Mouse (Mus musculus): ENCODE results near the gene Zpbp. TPM values are rescaled to one million over a fixed set of nuclear protein-coding genes. Genes with fewer than 3 reads are reported as not detected.

The Zpbp gene
- polyA plus RNA-seq (2015; fragmentation: Nextera tagmentation; extraction: Ambion mirVana) = 1.6 and 1.7 TPM in 2 replicates

- Histone ChIP-seq H3K4me1 (ENCODE audit: control insufficient read depth, insufficient read depth, low read depth, low read length) (no peaks in the 10 kb centered on the region), H3K9ac (ENCODE audit: low read depth, low read length) (peak within 1 kb of the TSS; percentile 74), H3K27ac (ENCODE audit: low read depth, low read length) (peak within 1 kb of the TSS; percentile 81), H3K4me2 (ENCODE audit: low read length) (peak within 1 kb of the TSS; percentile 67), H3K4me3 (ENCODE audit: low read length) (peak within 1 kb of the TSS; percentile 63), H3K9me3 (ENCODE audit: control insufficient read depth, low read length) (no peaks in the 10 kb centered on the region), H3K36me3 (ENCODE audit: control insufficient read depth, insufficient read depth, low read length) (no peaks in the 10 kb centered on the region), H3K27me3 (replicated peaks; ENCODE audit: control insufficient read depth, insufficient read depth, low read length) (no peaks in the 10 kb centered on the region)
- ATAC-seq = peak; percentile 96
- WGBS = 3% methylated on average over 42 of the region's 66 CpGs
Observed at GRCm38 (mm10) chr11:11461635-11462560, at the start of gene Zpbp, which contains the start of gene Spata48. Gene Zpbp (minus strand): TSS chr11:11462408. Gene Spata48 (plus strand): TSS chr11:11462094.

- ATAC-seq = no peak
- no peaks in the 10 kb centered on the region for H3K27me3 ChIP-seq (replicated peaks; ENCODE audit: control insufficient read depth, insufficient read depth, low read length)
- H3K4me3 ChIP-seq (ENCODE audit: low read length) = no peak overlapping the region
- 61% methylated on average over 2 of the region's 2 CpGs for WGBS
- no peak overlapping the region for H3K4me2 ChIP-seq (ENCODE audit: low read length)
- no peak overlapping the region for H3K9ac ChIP-seq (ENCODE audit: low read depth, low read length)
- no peaks in the 10 kb centered on the region for H3K4me1 ChIP-seq (ENCODE audit: control insufficient read depth, insufficient read depth, low read depth, low read length)
- H3K36me3 ChIP-seq (ENCODE audit: control insufficient read depth, insufficient read depth, low read length) = no peaks in the 10 kb centered on the region
- H3K27ac ChIP-seq (ENCODE audit: low read depth, low read length) = no peak overlapping the region
- no peaks in the 10 kb centered on the region for H3K9me3 ChIP-seq (ENCODE audit: control insufficient read depth, low read length)
Observed at GRCm38 (mm10) chr11:11509413-11509812, 47.2 kb upstream of the Zpbp start.

DNA sequence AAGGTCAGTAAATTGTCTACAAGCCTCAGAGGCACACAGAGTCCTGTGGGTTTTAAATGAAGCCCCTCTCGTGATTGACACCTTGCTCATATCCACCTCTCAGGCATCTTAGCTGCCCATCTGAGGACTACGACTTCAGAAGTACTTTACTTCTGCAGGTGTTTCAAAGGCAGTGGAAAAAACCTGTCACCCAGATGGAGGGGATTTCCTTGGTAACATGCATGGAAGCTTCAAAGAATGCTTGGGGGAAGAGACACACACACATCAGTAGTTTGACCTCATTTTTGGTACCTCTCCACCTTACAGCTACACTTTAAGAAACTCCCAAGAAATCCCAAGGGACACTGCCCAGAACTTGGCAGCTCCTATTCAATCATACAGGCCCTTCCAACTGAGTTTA, 44.0 kb upstream of the Zpbp start:
- Histone ChIP-seq H3K4me3 (ENCODE audit: low read length) (no peak overlapping the region), H3K9ac (ENCODE audit: low read depth, low read length) (no peak overlapping the region), H3K9me3 (ENCODE audit: control insufficient read depth, low read length) (no peaks in the 10 kb centered on the region), H3K4me1 (ENCODE audit: control insufficient read depth, insufficient read depth, low read depth, low read length) (no peaks in the 10 kb centered on the region), H3K27ac (ENCODE audit: low read depth, low read length) (no peak overlapping the region), H3K27me3 (replicated peaks; ENCODE audit: control insufficient read depth, insufficient read depth, low read length) (no peaks in the 10 kb centered on the region), H3K36me3 (ENCODE audit: control insufficient read depth, insufficient read depth, low read length) (no peaks in the 10 kb centered on the region), H3K4me2 (ENCODE audit: low read length) (no peak overlapping the region)
- no peak for ATAC-seq
- WGBS = 87% methylated on average over 2 of the region's 2 CpGs

GRCm38 (mm10) chr11:11499944-11500343, 37.7 kb upstream of the Zpbp start:
- 16% methylated on average over 10 of the region's 10 CpGs for WGBS

DNA sequence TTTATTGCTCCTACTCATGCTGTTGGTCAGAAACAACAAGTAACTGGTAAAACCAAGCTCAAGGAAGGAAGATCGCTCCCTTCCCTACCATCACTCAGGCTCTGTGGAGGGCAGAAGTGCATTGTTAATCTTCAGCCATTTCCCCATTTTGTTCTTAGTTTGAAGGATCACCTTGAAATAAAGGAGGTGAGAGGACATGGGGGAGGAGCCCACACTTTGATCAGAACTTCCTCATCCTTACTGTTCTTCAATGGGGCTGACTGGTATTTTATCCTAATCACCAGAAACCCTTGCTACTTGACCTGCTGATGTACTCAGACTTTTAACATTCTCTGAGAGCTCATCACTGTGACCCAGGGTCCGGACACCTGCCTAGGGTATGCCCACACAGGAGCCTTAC, 33.5 kb upstream of the Zpbp start:
- Histone ChIP-seq H3K36me3 (ENCODE audit: control insufficient read depth, insufficient read depth, low read length) (no peaks in the 10 kb centered on the region), H3K4me1 (ENCODE audit: control insufficient read depth, insufficient read depth, low read depth, low read length) (no peaks in the 10 kb centered on the region), H3K4me2 (ENCODE audit: low read length) (no peak overlapping the region), H3K9ac (ENCODE audit: low read depth, low read length) (no peak overlapping the region), H3K27ac (ENCODE audit: low read depth, low read length) (no peak overlapping the region), H3K4me3 (ENCODE audit: low read length) (no peak overlapping the region), H3K27me3 (replicated peaks; ENCODE audit: control insufficient read depth, insufficient read depth, low read length) (no peaks in the 10 kb centered on the region), H3K9me3 (ENCODE audit: control insufficient read depth, low read length) (no peaks in the 10 kb centered on the region)
- WGBS = 95% methylated on average over 2 of the region's 2 CpGs
- ATAC-seq = no peak

More at GRCm38 (mm10) chr11:11499944-11500343, 37.7 kb upstream of the Zpbp start:
- no peaks in the 10 kb centered on the region for H3K27me3 ChIP-seq (replicated peaks; ENCODE audit: control insufficient read depth, insufficient read depth, low read length)
- H3K9ac ChIP-seq (ENCODE audit: low read depth, low read length) = no peak overlapping the region
- H3K36me3 ChIP-seq (ENCODE audit: control insufficient read depth, insufficient read depth, low read length) = no peaks in the 10 kb centered on the region
- H3K4me1 ChIP-seq (ENCODE audit: control insufficient read depth, insufficient read depth, low read depth, low read length) = no peaks in the 10 kb centered on the region
- H3K4me2 ChIP-seq (ENCODE audit: low read length) = peak overlapping the region; percentile 29; the same call in 1 of the 2 replicates
- no peak for ATAC-seq
- no peak overlapping the region for H3K4me3 ChIP-seq (ENCODE audit: low read length)
- H3K9me3 ChIP-seq (ENCODE audit: control insufficient read depth, low read length) = no peaks in the 10 kb centered on the region
- no peak overlapping the region for H3K27ac ChIP-seq (ENCODE audit: low read depth, low read length)

DNA sequence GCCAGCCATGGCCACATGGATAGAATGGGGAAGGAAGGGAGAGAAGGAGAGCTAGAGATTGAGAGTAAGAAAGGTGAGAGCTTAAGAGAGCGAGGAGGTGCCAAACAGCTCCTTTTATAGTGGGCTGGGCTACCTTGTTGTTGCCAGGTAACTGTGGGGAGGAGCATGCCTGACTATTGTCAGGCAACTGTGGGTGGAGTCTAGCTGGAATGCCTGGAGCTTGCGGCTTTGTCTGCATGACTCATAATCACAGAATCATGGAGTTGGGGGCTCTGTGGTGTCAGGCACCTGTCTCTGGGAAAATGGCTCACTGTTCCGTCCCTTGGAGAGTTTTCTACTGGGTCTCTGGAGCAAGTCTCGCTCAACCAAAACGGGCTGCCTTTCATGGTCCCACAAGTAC, 29.8 kb upstream of the Zpbp start:
- ATAC-seq = no peak
- Histone ChIP-seq H3K9ac (ENCODE audit: low read depth, low read length) (no peak overlapping the region), H3K9me3 (ENCODE audit: control insufficient read depth, low read length) (no peaks in the 10 kb centered on the region), H3K4me2 (ENCODE audit: low read length) (no peak overlapping the region), H3K27ac (ENCODE audit: low read depth, low read length) (no peak overlapping the region), H3K4me3 (ENCODE audit: low read length) (no peak overlapping the region), H3K4me1 (ENCODE audit: control insufficient read depth, insufficient read depth, low read depth, low read length) (no peaks in the 10 kb centered on the region), H3K27me3 (replicated peaks; ENCODE audit: control insufficient read depth, insufficient read depth, low read length) (no peaks in the 10 kb centered on the region), H3K36me3 (ENCODE audit: control insufficient read depth, insufficient read depth, low read length) (no peaks in the 10 kb centered on the region)
- WGBS = 71% methylated on average over 5 of the region's 5 CpGs

GRCm38 (mm10) chr11:11484378-11484777, 22.2 kb upstream of the Zpbp start:
- ATAC-seq = no peak
- no peak overlapping the region for H3K27ac ChIP-seq (ENCODE audit: low read depth, low read length)
- WGBS = 59% methylated on average over 8 of the region's 8 CpGs

GRCm38 (mm10) chr11:11468924-11469323, 6.7 kb upstream of the Zpbp start:
- Histone ChIP-seq H3K9me3 (ENCODE audit: control insufficient read depth, low read length) (no peaks in the 10 kb centered on the region), H3K27ac (ENCODE audit: low read depth, low read length) (no peak overlapping the region), H3K27me3 (replicated peaks; ENCODE audit: control insufficient read depth, insufficient read depth, low read length) (no peaks in the 10 kb centered on the region), H3K4me1 (ENCODE audit: control insufficient read depth, insufficient read depth, low read depth, low read length) (no peaks in the 10 kb centered on the region), H3K4me3 (ENCODE audit: low read length) (no peak overlapping the region), H3K4me2 (ENCODE audit: low read length) (no peak overlapping the region), H3K36me3 (ENCODE audit: control insufficient read depth, insufficient read depth, low read length) (no peaks in the 10 kb centered on the region), H3K9ac (ENCODE audit: low read depth, low read length) (no peak overlapping the region)
- ATAC-seq = no peak

More at GRCm38 (mm10) chr11:11484378-11484777, 22.2 kb upstream of the Zpbp start:
- Histone ChIP-seq H3K27me3 (replicated peaks; ENCODE audit: control insufficient read depth, insufficient read depth, low read length) (no peaks in the 10 kb centered on the region), H3K9me3 (ENCODE audit: control insufficient read depth, low read length) (no peaks in the 10 kb centered on the region), H3K4me3 (ENCODE audit: low read length) (no peak overlapping the region), H3K4me1 (ENCODE audit: control insufficient read depth, insufficient read depth, low read depth, low read length) (no peaks in the 10 kb centered on the region), H3K36me3 (ENCODE audit: control insufficient read depth, insufficient read depth, low read length) (no peaks in the 10 kb centered on the region), H3K4me2 (ENCODE audit: low read length) (no peak overlapping the region), H3K9ac (ENCODE audit: low read depth, low read length) (no peak overlapping the region)

GRCm38 (mm10) chr11:11462561-11462890, 318 bp upstream of the Zpbp start:
- H3K4me2 ChIP-seq (ENCODE audit: low read length) = peak overlapping the region; percentile 67
- peak overlapping the region; percentile 63 for H3K4me3 ChIP-seq (ENCODE audit: low read length)
- H3K36me3 ChIP-seq (ENCODE audit: control insufficient read depth, insufficient read depth, low read length) = no peaks in the 10 kb centered on the region
- H3K4me1 ChIP-seq (ENCODE audit: control insufficient read depth, insufficient read depth, low read depth, low read length) = no peaks in the 10 kb centered on the region
- no peak overlapping the region; the same call in 1 of the 2 replicates for H3K27ac ChIP-seq (ENCODE audit: low read depth, low read length)
- no peaks in the 10 kb centered on the region for H3K27me3 ChIP-seq (replicated peaks; ENCODE audit: control insufficient read depth, insufficient read depth, low read length)
- ATAC-seq = no peak
- 76% methylated on average over 5 of the region's 5 CpGs for WGBS
- no peaks in the 10 kb centered on the region for H3K9me3 ChIP-seq (ENCODE audit: control insufficient read depth, low read length)
- H3K9ac ChIP-seq (ENCODE audit: low read depth, low read length) = peak overlapping the region; percentile 74; the same call in 1 of the 2 replicates

All from hindbrain, embryonic 16.5 days (tissue).